ENCODE assay signal across 17 mouse cellular contexts in the genomic region with DNA sequence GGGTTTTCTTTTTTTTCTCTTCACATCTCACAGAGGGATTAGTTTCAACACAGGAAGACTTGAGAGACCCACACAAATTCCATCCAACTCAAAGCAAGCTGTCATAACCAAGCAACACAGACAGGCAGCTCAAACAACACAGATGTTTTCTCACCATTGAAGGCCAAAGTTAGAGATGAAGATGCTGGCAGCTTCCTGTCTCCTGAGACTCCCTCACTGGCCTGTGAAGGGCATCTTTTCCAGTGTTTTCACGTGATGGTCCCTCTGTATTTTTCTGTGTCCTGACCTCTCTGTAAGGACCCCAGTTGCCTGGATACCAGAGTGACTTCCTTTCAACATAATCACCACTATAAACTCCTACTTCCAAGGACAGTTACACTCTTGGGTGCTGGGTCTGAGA.
DNase-seq lines count a peak whose midpoint lies in the region; ATAC-seq and TF ChIP-seq lines count a peak whose summit lies in the region.
"Had no signal": no experiment of that assay in that cellular context is flagged by ENCODE, and none has a peak within 500 bp of the region (broad histone marks: within the 10 kb centered on the region; RNA-seq: fewer than 3 reads in every experiment).

No protein-coding gene starts in this region.

- H3K9me3 ChIP-seq in embryonic facial prominence, embryonic 10.5 days = no peaks in the 10 kb centered on the region
- H3K9me3 ChIP-seq in hindbrain, postnatal 0 days (ENCODE audit: low read length) = no peaks in the 10 kb centered on the region
- H3K9me3 ChIP-seq: heart, embryonic 13.5 days; intestine, embryonic 15.5 days; stomach, embryonic 15.5 days had no signal

- no peak for ATAC-seq in hindbrain, postnatal 0 days
- ATAC-seq: intestine, embryonic 15.5 days had no signal

- no peak for TF ChIP-seq CTCF in layer of hippocampus, adult 2 months (conservative IDR thresholded peaks at IDR 0.05)
- no peak for TF ChIP-seq CTCF in hindbrain, postnatal 0 days (IDR thresholded peaks at IDR 0.05; ENCODE audit: low read depth)

- WGBS in embryonic facial prominence, embryonic 10.5 days = 43% methylated on average over 1 of the region's 1 CpGs
- 13% methylated on average over 1 of the region's 1 CpGs for WGBS in hindbrain, postnatal 0 days

- no peak for DNase-seq in layer of hippocampus, adult 2 months (ENCODE audit: low spot score in 2 of 2)
- no peak for DNase-seq in layer of hippocampus, adult 9-10 months (ENCODE audit: low spot score)
- no peak for DNase-seq in embryonic facial prominence, embryonic 10.5 days (ENCODE audit: low spot score)
- peak; percentile 56 for DNase-seq in heart, adult 8-10 months (ENCODE audit: low spot score)
- no peak for DNase-seq in hindbrain, postnatal 0 days (ENCODE audit: low spot score)
- no peak for DNase-seq in cerebellum, postnatal 25 days
- no peak for DNase-seq in B cell, adult 2 months
- DNase-seq: cerebellum, adult 8-10 months; embryo, embryonic 11 days; kidney, postnatal 4 days; lung, embryonic 14.5 days; thymus, postnatal 25 days had no signal

- no peaks in the 10 kb centered on the region for H3K27me3 ChIP-seq in embryonic facial prominence, embryonic 10.5 days (replicated peaks; ENCODE audit: low read depth, poor library complexity, severe bottlenecking)
- H3K27me3 ChIP-seq in hindbrain, postnatal 0 days (ENCODE audit: insufficient read depth, low read length) = no peaks in the 10 kb centered on the region
- H3K27me3 ChIP-seq: intestine, embryonic 15.5 days; stomach, embryonic 15.5 days had no signal

- H3K36me3 ChIP-seq in embryonic facial prominence, embryonic 10.5 days (replicated peaks) = no peaks in the 10 kb centered on the region
- H3K36me3 ChIP-seq in hindbrain, postnatal 0 days (ENCODE audit: insufficient read depth, low read length) = no peaks in the 10 kb centered on the region
- H3K36me3 ChIP-seq: heart, embryonic 13.5 days; intestine, embryonic 15.5 days; stomach, embryonic 15.5 days had no signal

- no peak overlapping the region for H3K9ac ChIP-seq in hindbrain, postnatal 0 days (replicated peaks; ENCODE audit: low read length)
- H3K9ac ChIP-seq: heart, embryonic 13.5 days; intestine, embryonic 15.5 days; lung, embryonic 14.5 days; stomach, embryonic 15.5 days had no signal

- no peak overlapping the region for H3K4me3 ChIP-seq in layer of hippocampus, adult 2 months
- no peak overlapping the region for H3K4me3 ChIP-seq in embryonic facial prominence, embryonic 10.5 days
- H3K4me3 ChIP-seq in hindbrain, postnatal 0 days (ENCODE audit: low read length) = no peak overlapping the region
- H3K4me3 ChIP-seq: erythroblast, embryonic 14.5 days; heart, embryonic 13.5 days; intestine, embryonic 15.5 days; left cerebral cortex, adult 2 months; stomach, embryonic 15.5 days had no signal

- H3K4me2 ChIP-seq in hindbrain, postnatal 0 days (ENCODE audit: low read depth, low read length) = no peak overlapping the region
- H3K4me2 ChIP-seq: heart, embryonic 13.5 days; intestine, embryonic 15.5 days; lung, embryonic 14.5 days; stomach, embryonic 15.5 days had no signal

- H3K27ac ChIP-seq in layer of hippocampus, adult 2 months = peak overlapping the region; percentile 72
- H3K27ac ChIP-seq in embryonic facial prominence, embryonic 10.5 days (replicated peaks) = peak overlapping the region; percentile 11; the same call in 1 of the 2 replicates
- H3K27ac ChIP-seq in hindbrain, postnatal 0 days = peak overlapping the region; percentile 64; the same call in 1 of the 2 replicates
- H3K27ac ChIP-seq: heart, embryonic 13.5 days; intestine, embryonic 15.5 days; left cerebral cortex, adult 2 months; stomach, embryonic 15.5 days had no signal

- H3K4me1 ChIP-seq in embryonic facial prominence, embryonic 10.5 days = peaks cover 36% of the 10 kb centered on the region
- H3K4me1 ChIP-seq in hindbrain, postnatal 0 days (ENCODE audit: insufficient read depth, low read length) = peaks cover 5% of the 10 kb centered on the region
- H3K4me1 ChIP-seq: heart, embryonic 13.5 days had no signal

Comparison
In these comparisons a context has a peak if more than half of its experiments do, and no peak if none do; other contexts are left out.
1. H3K27ac ChIP-seq: peak in every context shown above with its lines; median percentile 72 in layer of hippocampus, adult 2 months; 64 in hindbrain, postnatal 0 days; 11 in embryonic facial prominence, embryonic 10.5 days.